Mouse (Mus musculus): ENCODE measurements at regions not wholly inside any gene's neighbourhood (a gene's known extent, or its start where the extent isn't known, plus 50 kb on each side); places are given as distances from the start of the nearest gene placed in this dataset.

DNA sequence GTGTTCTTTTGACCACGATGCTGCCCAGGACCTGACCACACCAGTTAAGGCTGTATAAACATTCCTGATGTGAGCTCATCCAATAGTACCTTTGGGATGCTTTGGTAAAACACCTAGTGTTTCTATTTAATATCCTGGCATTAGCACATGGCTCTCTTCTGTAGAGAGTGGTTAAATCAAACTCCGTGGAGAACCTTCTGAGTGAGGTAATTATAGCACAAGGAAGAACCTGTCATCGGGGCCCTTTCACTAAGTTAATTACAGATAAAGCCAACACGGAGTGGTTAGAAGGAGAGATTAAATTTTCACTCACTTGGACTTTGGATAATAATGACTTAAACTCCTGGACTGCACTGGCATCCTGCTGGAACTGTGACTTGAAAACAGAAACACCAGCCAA lies 133.8 kb upstream of the N6amt1 start:
- TF ChIP-seq NANOG (IDR thresholded peaks at IDR 0.05; ENCODE audit: borderline replicate concordance, low read length): no peak
- TF ChIP-seq POU5F1 (IDR thresholded peaks at IDR 0.05; ENCODE audit: borderline replicate concordance, low read length): no peak
- TF ChIP-seq CTCF (conservative IDR thresholded peaks at IDR 0.05; ENCODE audit: low read length): no peak
- Histone ChIP-seq H3K4me3 (replicated peaks; ENCODE audit: low read length) (no peak overlapping the region), H3K27me3 (ENCODE audit: insufficient read depth, low read length) (no peaks in the 10 kb centered on the region), H3K4me1 (replicated peaks; ENCODE audit: low read depth, low read length) (no peaks in the 10 kb centered on the region), H3K9me3 (ENCODE audit: low read length) (no peaks in the 10 kb centered on the region), H3K36me3 (ENCODE audit: insufficient read depth, low read length) (no peaks in the 10 kb centered on the region)

DNA sequence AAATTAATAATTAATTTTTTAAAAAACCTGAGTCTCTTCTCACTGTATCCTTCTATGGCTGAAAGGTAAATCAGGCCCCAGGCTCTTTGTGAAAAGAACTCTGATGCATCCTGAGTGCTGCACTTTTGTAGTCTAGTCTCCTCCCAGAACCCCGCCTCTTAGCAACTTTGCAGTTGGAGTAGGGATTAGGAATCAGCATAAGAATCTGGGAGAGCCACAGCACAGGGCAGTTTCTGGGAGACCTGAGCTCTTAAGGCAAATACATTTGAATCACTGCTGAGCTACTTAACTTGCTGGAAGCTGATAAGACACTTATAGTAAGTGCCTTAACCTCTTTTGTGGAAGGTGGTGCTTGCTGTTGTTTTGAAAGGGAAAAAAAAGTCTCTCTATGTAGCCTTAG lies 146.1 kb upstream of the N6amt1 start:
- H3K4me3 ChIP-seq (replicated peaks; ENCODE audit: low read length): no peak overlapping the region
- H3K9me3 ChIP-seq (ENCODE audit: low read length): no peaks in the 10 kb centered on the region

DNA sequence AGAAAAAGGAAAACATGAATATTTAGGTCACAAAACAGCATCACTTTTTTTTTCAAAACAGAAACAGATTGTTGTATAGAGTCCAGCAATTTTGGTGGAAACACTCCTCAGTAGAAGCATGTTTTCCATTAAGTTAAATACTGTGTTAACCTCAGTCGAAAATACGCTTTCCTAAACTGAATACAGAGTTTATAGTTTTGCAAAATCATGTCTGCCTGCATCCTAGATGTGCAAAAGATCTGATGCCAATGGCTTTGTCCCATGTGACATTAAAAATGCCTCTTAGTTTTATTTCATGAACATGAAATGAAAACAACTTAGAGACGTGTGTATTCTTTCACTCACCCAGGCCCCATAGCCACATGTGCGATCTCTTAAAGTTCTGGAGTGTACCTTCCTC lies 163.5 kb upstream of the N6amt1 start:
- H3K27me3 ChIP-seq (ENCODE audit: insufficient read depth, low read length): no peaks in the 10 kb centered on the region
- H3K4me3 ChIP-seq (replicated peaks; ENCODE audit: low read length): no peak overlapping the region
- no peaks in the 10 kb centered on the region for H3K9me3 ChIP-seq (ENCODE audit: low read length)
- no peaks in the 10 kb centered on the region for H3K4me1 ChIP-seq (replicated peaks; ENCODE audit: low read depth, low read length)
- no peaks in the 10 kb centered on the region for H3K36me3 ChIP-seq (ENCODE audit: insufficient read depth, low read length)
- TF ChIP-seq POU5F1 (IDR thresholded peaks at IDR 0.05; ENCODE audit: borderline replicate concordance, low read length) (no peak), NANOG (IDR thresholded peaks at IDR 0.05; ENCODE audit: borderline replicate concordance, low read length) (no peak), CTCF (conservative IDR thresholded peaks at IDR 0.05; ENCODE audit: low read length) (no peak)

More for the DNA sequence above, 146.1 kb upstream of the N6amt1 start:
- Histone ChIP-seq H3K27me3 (ENCODE audit: insufficient read depth, low read length) (no peaks in the 10 kb centered on the region), H3K4me1 (replicated peaks; ENCODE audit: low read depth, low read length) (0 out of 2 replicates have a peak, but pooled peaks cover 4% of the 10 kb centered on the region), H3K36me3 (ENCODE audit: insufficient read depth, low read length) (no peaks in the 10 kb centered on the region)
- no peak for TF ChIP-seq POU5F1 (IDR thresholded peaks at IDR 0.05; ENCODE audit: borderline replicate concordance, low read length)
- no peak for TF ChIP-seq NANOG (IDR thresholded peaks at IDR 0.05; ENCODE audit: borderline replicate concordance, low read length)
- TF ChIP-seq CTCF (conservative IDR thresholded peaks at IDR 0.05; ENCODE audit: low read length): no peak

DNA sequence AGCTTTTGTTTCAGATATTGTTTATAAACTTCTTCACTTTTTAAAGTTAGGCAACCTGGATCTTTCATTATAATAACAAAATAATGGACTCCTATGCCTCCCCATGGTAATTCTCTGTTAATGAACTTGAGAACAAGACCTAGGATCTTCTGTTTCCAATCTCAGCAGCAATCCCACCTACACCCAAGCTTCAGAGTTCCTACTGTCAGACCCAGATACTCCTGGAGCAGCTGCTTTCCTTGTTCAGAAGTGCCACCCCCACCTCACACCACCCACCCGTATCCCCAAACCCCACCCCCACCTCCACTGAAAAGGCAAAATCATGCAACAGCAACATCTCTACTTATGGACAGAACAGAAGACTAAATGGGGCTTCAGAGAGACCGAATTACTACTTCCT lies 165.2 kb upstream of the N6amt1 start:
- no peaks in the 10 kb centered on the region for H3K36me3 ChIP-seq (ENCODE audit: insufficient read depth, low read length)
- H3K4me3 ChIP-seq (replicated peaks; ENCODE audit: low read length): no peak overlapping the region
- no peak for TF ChIP-seq NANOG (IDR thresholded peaks at IDR 0.05; ENCODE audit: borderline replicate concordance, low read length)
- no peak for TF ChIP-seq POU5F1 (IDR thresholded peaks at IDR 0.05; ENCODE audit: borderline replicate concordance, low read length)
- no peak for TF ChIP-seq CTCF (conservative IDR thresholded peaks at IDR 0.05; ENCODE audit: low read length)
- no peaks in the 10 kb centered on the region for H3K9me3 ChIP-seq (ENCODE audit: low read length)
- no peaks in the 10 kb centered on the region for H3K4me1 ChIP-seq (replicated peaks; ENCODE audit: low read depth, low read length)
- no peaks in the 10 kb centered on the region for H3K27me3 ChIP-seq (ENCODE audit: insufficient read depth, low read length)

DNA sequence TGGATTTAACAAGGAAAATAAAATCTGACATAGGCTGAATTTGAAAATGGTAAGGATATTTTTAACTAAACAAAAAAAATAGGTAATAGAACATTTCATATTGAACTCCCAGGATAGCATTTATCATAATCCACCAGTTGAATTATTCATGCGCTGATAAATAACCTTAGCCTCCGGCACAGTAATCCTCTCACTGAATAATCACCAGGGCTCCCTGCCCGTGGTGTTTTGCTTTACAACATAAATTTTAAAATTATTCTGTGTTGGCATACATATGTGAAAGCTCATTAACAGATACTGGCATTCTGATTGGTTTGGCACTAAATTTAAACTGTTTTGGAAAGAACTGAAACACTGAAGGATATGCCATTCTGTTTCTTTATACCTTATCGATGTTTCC lies 181.6 kb upstream of the N6amt1 start:
- Histone ChIP-seq H3K36me3 (ENCODE audit: insufficient read depth, low read length) (no peaks in the 10 kb centered on the region), H3K4me1 (replicated peaks; ENCODE audit: low read depth, low read length) (no peaks in the 10 kb centered on the region), H3K4me3 (replicated peaks; ENCODE audit: low read length) (no peak overlapping the region), H3K9me3 (ENCODE audit: low read length) (no peaks in the 10 kb centered on the region), H3K27me3 (ENCODE audit: insufficient read depth, low read length) (no peaks in the 10 kb centered on the region)
- TF ChIP-seq CTCF (conservative IDR thresholded peaks at IDR 0.05; ENCODE audit: low read length) (no peak), POU5F1 (IDR thresholded peaks at IDR 0.05; ENCODE audit: borderline replicate concordance, low read length) (no peak), NANOG (IDR thresholded peaks at IDR 0.05; ENCODE audit: borderline replicate concordance, low read length) (no peak)

DNA sequence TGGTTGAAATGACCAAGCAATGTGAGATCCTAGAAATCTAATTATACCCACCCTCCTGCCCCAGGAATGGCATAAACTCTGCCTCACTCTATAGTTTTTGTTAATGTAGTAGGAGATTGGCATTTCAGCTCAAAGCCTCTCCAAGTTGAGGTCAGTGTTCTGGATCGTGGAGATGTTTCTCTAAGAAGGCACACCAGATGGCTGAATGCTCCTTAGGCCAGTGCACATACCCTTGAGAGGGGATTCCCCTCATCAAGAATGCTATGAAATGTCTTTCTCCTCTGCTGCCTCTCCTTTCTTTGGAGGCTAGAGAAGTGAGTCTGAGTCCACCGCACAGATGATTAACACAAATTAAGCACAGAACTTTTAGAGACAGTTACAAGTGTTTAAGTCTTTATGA lies 214.7 kb upstream of the N6amt1 start:
- no peak for TF ChIP-seq CTCF (conservative IDR thresholded peaks at IDR 0.05; ENCODE audit: low read length)
- no peak for TF ChIP-seq POU5F1 (IDR thresholded peaks at IDR 0.05; ENCODE audit: borderline replicate concordance, low read length)
- no peak for TF ChIP-seq NANOG (IDR thresholded peaks at IDR 0.05; ENCODE audit: borderline replicate concordance, low read length)
- peaks cover 7% of the 10 kb centered on the region for H3K9me3 ChIP-seq (ENCODE audit: low read length)
- no peaks in the 10 kb centered on the region for H3K27me3 ChIP-seq (ENCODE audit: insufficient read depth, low read length)
- H3K36me3 ChIP-seq (ENCODE audit: insufficient read depth, low read length): no peaks in the 10 kb centered on the region
- H3K4me3 ChIP-seq (replicated peaks; ENCODE audit: low read length): no peak overlapping the region
- no peaks in the 10 kb centered on the region for H3K4me1 ChIP-seq (replicated peaks; ENCODE audit: low read depth, low read length)

DNA sequence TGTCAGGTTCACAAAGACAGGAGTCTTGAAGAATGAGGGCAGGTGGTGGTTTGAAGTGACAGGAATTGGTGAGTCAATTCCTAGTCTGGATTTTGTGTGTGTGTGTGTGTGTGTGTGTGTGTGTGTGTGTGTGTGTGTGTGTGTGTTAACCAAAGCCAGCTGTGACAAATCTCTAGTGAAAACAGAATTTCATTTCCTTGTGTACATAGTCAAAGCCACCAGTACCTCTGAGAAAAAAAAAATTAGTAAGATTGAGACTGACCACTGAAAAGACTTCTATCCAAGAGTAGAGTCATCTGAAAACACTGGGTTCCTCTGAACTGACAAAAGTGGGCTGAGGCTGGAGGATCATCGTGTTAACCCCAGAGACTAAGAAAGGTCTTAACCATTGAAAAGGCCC lies 217.5 kb upstream of the N6amt1 start:
- Histone ChIP-seq H3K4me1 (replicated peaks; ENCODE audit: low read depth, low read length) (no peaks in the 10 kb centered on the region), H3K9me3 (ENCODE audit: low read length) (peaks cover 7% of the 10 kb centered on the region), H3K36me3 (ENCODE audit: insufficient read depth, low read length) (no peaks in the 10 kb centered on the region), H3K27me3 (ENCODE audit: insufficient read depth, low read length) (no peaks in the 10 kb centered on the region), H3K4me3 (replicated peaks; ENCODE audit: low read length) (no peak overlapping the region)
- TF ChIP-seq POU5F1 (IDR thresholded peaks at IDR 0.05; ENCODE audit: borderline replicate concordance, low read length) (no peak), NANOG (IDR thresholded peaks at IDR 0.05; ENCODE audit: borderline replicate concordance, low read length) (no peak), CTCF (conservative IDR thresholded peaks at IDR 0.05; ENCODE audit: low read length) (no peak)

DNA sequence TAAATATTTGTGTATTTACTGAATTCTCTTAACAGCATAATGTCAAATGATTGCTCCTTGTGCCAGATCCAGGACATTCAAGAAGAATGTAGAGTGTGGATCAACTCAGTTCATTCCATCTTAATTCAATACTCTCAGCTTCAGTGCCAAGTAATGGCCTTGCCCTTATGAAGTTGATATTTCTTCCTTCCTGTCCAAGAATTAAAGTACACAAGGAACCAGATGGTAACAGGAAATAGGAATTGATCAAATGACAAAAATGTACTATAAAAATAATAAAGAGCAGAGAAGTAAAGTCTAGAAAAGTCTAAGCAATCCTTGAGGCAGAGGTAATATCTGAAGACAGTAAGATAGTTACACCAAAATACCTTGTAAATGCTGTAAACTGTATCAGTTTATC lies 219.5 kb upstream of the N6amt1 start:
- no peak overlapping the region for H3K4me3 ChIP-seq (replicated peaks; ENCODE audit: low read length)
- H3K27me3 ChIP-seq (ENCODE audit: insufficient read depth, low read length): no peaks in the 10 kb centered on the region
- H3K4me1 ChIP-seq (replicated peaks; ENCODE audit: low read depth, low read length): no peaks in the 10 kb centered on the region; the same call in 1 of the 2 replicates
- TF ChIP-seq POU5F1 (IDR thresholded peaks at IDR 0.05; ENCODE audit: borderline replicate concordance, low read length): no peak
- no peaks in the 10 kb centered on the region for H3K9me3 ChIP-seq (ENCODE audit: low read length)
- H3K36me3 ChIP-seq (ENCODE audit: insufficient read depth, low read length): no peaks in the 10 kb centered on the region

DNA sequence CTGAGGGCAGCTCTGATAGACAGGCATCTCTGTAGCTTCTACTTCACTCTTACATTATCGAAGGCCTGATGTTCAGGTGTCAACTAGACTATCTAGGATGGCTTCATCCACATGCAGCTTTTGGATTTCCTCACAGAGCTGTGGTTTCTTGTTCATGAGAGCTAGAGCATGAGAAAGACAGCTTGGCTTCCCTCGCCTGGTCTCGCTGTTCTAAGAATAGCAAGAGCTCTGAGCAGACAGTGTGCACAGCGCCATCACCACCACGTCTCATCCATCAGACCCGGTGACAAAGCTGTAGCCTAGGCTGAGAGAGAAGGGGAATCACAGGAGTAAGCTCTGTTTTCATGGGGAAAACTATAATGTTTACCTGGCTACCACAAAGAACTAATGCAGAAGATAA lies 220.1 kb upstream of the N6amt1 start:
- Histone ChIP-seq H3K9me3 (ENCODE audit: low read length) (no peaks in the 10 kb centered on the region), H3K36me3 (ENCODE audit: insufficient read depth, low read length) (no peaks in the 10 kb centered on the region), H3K27me3 (ENCODE audit: insufficient read depth, low read length) (no peaks in the 10 kb centered on the region), H3K4me3 (replicated peaks; ENCODE audit: low read length) (no peak overlapping the region), H3K4me1 (replicated peaks; ENCODE audit: low read depth, low read length) (peaks cover 4% of the 10 kb centered on the region)
- TF ChIP-seq CTCF (conservative IDR thresholded peaks at IDR 0.05; ENCODE audit: low read length) (no peak), POU5F1 (IDR thresholded peaks at IDR 0.05; ENCODE audit: borderline replicate concordance, low read length) (no peak), NANOG (IDR thresholded peaks at IDR 0.05; ENCODE audit: borderline replicate concordance, low read length) (no peak)

All from E14TG2a.4 (cell line).